Mouse (Mus musculus): ENCODE data around the gene Fabp1. TPM values are rescaled to one million over a fixed set of nuclear protein-coding genes. Genes with fewer than 3 reads are reported as not detected.

Gene Fabp1
- total RNA-seq, 4 experiments from 2014 or later: not detected

Other genes starting within 250 kb of the Fabp1 start
- not detected for gene Foxi3, start 243.3 kb upstream of the Fabp1 start, total RNA-seq (2022)
- 1 to 10 TPM; 4.6 to 9.5 (median 5.5) TPM for gene Thnsl2, start 55.4 kb upstream of the Fabp1 start, total RNA-seq (2022)
- gene Krcc1, start 71.8 kb downstream of the Fabp1 start, total RNA-seq (2022): 10 to 100 TPM; 17.5 to 20.5 (median 19.2) TPM
- 1 to 10 TPM in 1 of 4 experiments, under 1 TPM in 3; 0.27 to 1.7 (median 0.75) TPM for gene Smyd1, start 122.4 kb downstream of the Fabp1 start, total RNA-seq (2022)
- gene Cd8b1, start 123.0 kb downstream of the Fabp1 start, total RNA-seq (2022): not detected
- gene Cd8a, start 173.6 kb downstream of the Fabp1 start, total RNA-seq (2022): under 1 TPM in 3 of 4 experiments, not detected in 1; 0.11 to 0.15 (median 0.13) TPM
- 100 to 1,000 TPM in 2 of 4 experiments, 10 to 100 TPM in 2; 89.3 to 105 (median 98.4) TPM for gene Rmnd5a, start 240.8 kb downstream of the Fabp1 start, total RNA-seq (2022)

Measured in left cerebral cortex, adult 8-10 months (tissue).